ENCODE assay signal across 1 mouse cellular context in genomic region chr6:85350157-85350556, GRCm38 (mm10).
TF ChIP-seq lines count a peak whose summit lies in the region.

No protein-coding gene starts in this region.

TF ChIP-seq in MEL, 35 proteins besides CTCF, POLR2A, EP300 and RAD21 (continued from another document):
- TF ChIP-seq MXI1 (IDR thresholded peaks at IDR 0.05; ENCODE audit: low read depth, low read length) = no peak
- no peak for TF ChIP-seq SMC3 (IDR thresholded peaks at IDR 0.05; ENCODE audit: low read depth, low read length)
